37 mouse cellular contexts compared by ENCODE assay signal in the genomic region with DNA sequence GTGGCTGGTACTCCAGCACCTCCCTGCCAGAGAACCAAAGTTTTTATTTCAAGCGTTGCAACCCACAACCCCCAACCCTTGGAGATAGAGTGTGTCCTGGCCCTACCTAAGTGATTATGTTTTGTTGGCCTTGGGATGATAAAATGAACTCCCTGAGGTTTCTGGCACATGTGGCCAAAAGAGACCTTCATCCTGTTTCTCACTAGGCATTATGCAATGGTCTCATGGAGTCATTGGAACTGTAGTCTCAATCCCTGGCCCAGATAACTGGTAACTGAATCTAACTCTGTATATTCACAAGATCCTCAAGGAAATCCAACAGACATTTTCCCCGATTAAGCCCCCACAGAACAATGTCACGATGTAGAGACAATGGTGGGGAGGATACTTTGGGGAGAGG. TPM values are rescaled to one million over a fixed set of nuclear protein-coding genes. Genes with fewer than 3 reads are reported as not detected.
"Had no signal": no experiment of that assay in that cellular context is flagged by ENCODE, and none has a peak within 500 bp of the region (broad histone marks: within the 10 kb centered on the region; RNA-seq: fewer than 3 reads in every experiment).

No protein-coding gene starts in this region.

- H3K4me3 ChIP-seq: embryonic facial prominence, embryonic 10.5 days; embryonic facial prominence, embryonic 12.5 days; embryonic facial prominence, embryonic 13.5 days; embryonic facial prominence, embryonic 15.5 days; erythroblast, embryonic 14.5 days; forebrain, embryonic 10.5 days; forebrain, embryonic 12.5 days; forebrain, embryonic 13.5 days; forebrain, embryonic 15.5 days; gastrocnemius, adult 2 months; heart, adult 2 months; heart, embryonic 10.5 days had no signal

- H3K27ac ChIP-seq: embryonic facial prominence, embryonic 10.5 days; embryonic facial prominence, embryonic 12.5 days; embryonic facial prominence, embryonic 13.5 days; embryonic facial prominence, embryonic 15.5 days; forebrain, embryonic 10.5 days; forebrain, embryonic 12.5 days; forebrain, embryonic 13.5 days; forebrain, embryonic 15.5 days; gastrocnemius, adult 2 months; heart, adult 2 months; heart, embryonic 10.5 days had no signal

- DNase-seq: cerebellum, postnatal 14 days; cerebellum, postnatal 25 days; cerebellum, postnatal 36 days; embryo, embryonic 11 days; forebrain, postnatal 0 days; gastrocnemius, adult 2 months; gastrocnemius, postnatal 10 days; gastrocnemius, postnatal 14 days; gastrocnemius, postnatal 25 days; gastrocnemius, postnatal 36 days; heart, adult 18-20 months; heart, adult 2 months had no signal

- H3K9me3 ChIP-seq: embryonic facial prominence, embryonic 10.5 days; embryonic facial prominence, embryonic 12.5 days; embryonic facial prominence, embryonic 13.5 days; embryonic facial prominence, embryonic 15.5 days; forebrain, embryonic 10.5 days; forebrain, embryonic 12.5 days; forebrain, embryonic 13.5 days; forebrain, embryonic 15.5 days; heart, embryonic 10.5 days had no signal

- H3K36me3 ChIP-seq: embryonic facial prominence, embryonic 10.5 days; embryonic facial prominence, embryonic 12.5 days; embryonic facial prominence, embryonic 13.5 days; embryonic facial prominence, embryonic 15.5 days; forebrain, embryonic 10.5 days; forebrain, embryonic 12.5 days; forebrain, embryonic 15.5 days; heart, embryonic 10.5 days had no signal

- H3K27me3 ChIP-seq: embryonic facial prominence, embryonic 12.5 days; embryonic facial prominence, embryonic 13.5 days; embryonic facial prominence, embryonic 15.5 days; forebrain, embryonic 12.5 days; forebrain, embryonic 13.5 days; forebrain, embryonic 15.5 days had no signal

- H3K4me1 ChIP-seq: embryonic facial prominence, embryonic 10.5 days; embryonic facial prominence, embryonic 12.5 days; embryonic facial prominence, embryonic 13.5 days; embryonic facial prominence, embryonic 15.5 days; forebrain, embryonic 10.5 days; forebrain, embryonic 12.5 days; forebrain, embryonic 13.5 days; forebrain, embryonic 15.5 days; heart, embryonic 10.5 days had no signal

RNA-seq across cellular contexts. Expression of a gene that starts 2.7 kb away (rescaled TPM):
- total RNA-seq: common myeloid progenitor, adult 5-6 weeks; forebrain, postnatal 0 days; gastrocnemius, adult 18-20 months; gastrocnemius, adult 2 months; gastrocnemius, adult 8-10 months; gastrocnemius, postnatal 10 days; gastrocnemius, postnatal 14 days; gastrocnemius, postnatal 25 days; gastrocnemius, postnatal 36 days; gastrocnemius, postnatal 4 days; granulocyte monocyte progenitor cell, adult 5-6 weeks; heart, adult 18-20 months; heart, adult 2 months; heart, adult 8-10 months had no signal
- polyA plus RNA-seq: cortical plate, adult 2 months; embryonic facial prominence, embryonic 10.5 days; embryonic facial prominence, embryonic 11.5 days; embryonic facial prominence, embryonic 12.5 days; embryonic facial prominence, embryonic 13.5 days; embryonic facial prominence, embryonic 14.5 days; embryonic facial prominence, embryonic 15.5 days; erythroblast, embryonic 14.5 days; forebrain, embryonic 10.5 days; forebrain, embryonic 11.5 days; forebrain, embryonic 12.5 days; forebrain, embryonic 13.5 days; forebrain, embryonic 14.5 days; forebrain, embryonic 15.5 days; forebrain, embryonic 16.5 days; forebrain, postnatal 0 days; frontal cortex, adult 2 months; gonadal fat pad, adult 2 months; heart, adult 2 months; heart, embryonic 10.5 days; heart, embryonic 11.5 days had no signal

RNA-seq across cellular contexts. Expression of a gene that starts 16.4 kb away (rescaled TPM):
- total RNA-seq: common myeloid progenitor, adult 5-6 weeks; forebrain, postnatal 0 days; gastrocnemius, adult 18-20 months; gastrocnemius, adult 2 months; gastrocnemius, adult 8-10 months; gastrocnemius, postnatal 10 days; gastrocnemius, postnatal 14 days; gastrocnemius, postnatal 25 days; gastrocnemius, postnatal 36 days; gastrocnemius, postnatal 4 days; granulocyte monocyte progenitor cell, adult 5-6 weeks; heart, adult 18-20 months; heart, adult 2 months; heart, adult 8-10 months had no signal
- polyA plus RNA-seq: cortical plate, adult 2 months; embryonic facial prominence, embryonic 10.5 days; embryonic facial prominence, embryonic 11.5 days; embryonic facial prominence, embryonic 12.5 days; embryonic facial prominence, embryonic 13.5 days; embryonic facial prominence, embryonic 14.5 days; embryonic facial prominence, embryonic 15.5 days; erythroblast, embryonic 14.5 days; forebrain, embryonic 10.5 days; forebrain, embryonic 11.5 days; forebrain, embryonic 12.5 days; forebrain, embryonic 13.5 days; forebrain, embryonic 14.5 days; forebrain, embryonic 15.5 days; forebrain, embryonic 16.5 days; forebrain, postnatal 0 days; frontal cortex, adult 2 months; gonadal fat pad, adult 2 months; heart, adult 2 months; heart, embryonic 10.5 days; heart, embryonic 11.5 days had no signal

RNA-seq across cellular contexts. Expression of a gene that starts 33.0 kb away (rescaled TPM):
- total RNA-seq: common myeloid progenitor, adult 5-6 weeks; forebrain, postnatal 0 days; gastrocnemius, adult 18-20 months; gastrocnemius, adult 2 months; gastrocnemius, adult 8-10 months; gastrocnemius, postnatal 10 days; gastrocnemius, postnatal 14 days; gastrocnemius, postnatal 25 days; gastrocnemius, postnatal 36 days; gastrocnemius, postnatal 4 days; granulocyte monocyte progenitor cell, adult 5-6 weeks; heart, adult 18-20 months; heart, adult 2 months; heart, adult 8-10 months had no signal
- polyA plus RNA-seq: cortical plate, adult 2 months; embryonic facial prominence, embryonic 10.5 days; embryonic facial prominence, embryonic 11.5 days; embryonic facial prominence, embryonic 12.5 days; embryonic facial prominence, embryonic 13.5 days; embryonic facial prominence, embryonic 14.5 days; embryonic facial prominence, embryonic 15.5 days; erythroblast, embryonic 14.5 days; forebrain, embryonic 10.5 days; forebrain, embryonic 11.5 days; forebrain, embryonic 12.5 days; forebrain, embryonic 13.5 days; forebrain, embryonic 14.5 days; forebrain, embryonic 15.5 days; forebrain, embryonic 16.5 days; forebrain, postnatal 0 days; frontal cortex, adult 2 months; gonadal fat pad, adult 2 months; heart, adult 2 months; heart, embryonic 10.5 days; heart, embryonic 11.5 days had no signal

RNA-seq across cellular contexts. Expression of a gene that starts 47.7 kb away (rescaled TPM):
- total RNA-seq: common myeloid progenitor, adult 5-6 weeks; forebrain, postnatal 0 days; gastrocnemius, adult 18-20 months; gastrocnemius, adult 2 months; gastrocnemius, adult 8-10 months; gastrocnemius, postnatal 10 days; gastrocnemius, postnatal 14 days; gastrocnemius, postnatal 25 days; gastrocnemius, postnatal 36 days; gastrocnemius, postnatal 4 days; granulocyte monocyte progenitor cell, adult 5-6 weeks; heart, adult 18-20 months; heart, adult 2 months; heart, adult 8-10 months had no signal
- polyA plus RNA-seq: cortical plate, adult 2 months; embryonic facial prominence, embryonic 10.5 days; embryonic facial prominence, embryonic 11.5 days; embryonic facial prominence, embryonic 12.5 days; embryonic facial prominence, embryonic 13.5 days; embryonic facial prominence, embryonic 14.5 days; embryonic facial prominence, embryonic 15.5 days; erythroblast, embryonic 14.5 days; forebrain, embryonic 10.5 days; forebrain, embryonic 11.5 days; forebrain, embryonic 12.5 days; forebrain, embryonic 13.5 days; forebrain, embryonic 14.5 days; forebrain, embryonic 15.5 days; forebrain, embryonic 16.5 days; forebrain, postnatal 0 days; frontal cortex, adult 2 months; gonadal fat pad, adult 2 months; heart, adult 2 months; heart, embryonic 10.5 days; heart, embryonic 11.5 days had no signal

RNA-seq across cellular contexts. Expression of a gene that starts 58.7 kb away (rescaled TPM):
- total RNA-seq: common myeloid progenitor, adult 5-6 weeks; forebrain, postnatal 0 days; gastrocnemius, adult 18-20 months; gastrocnemius, adult 2 months; gastrocnemius, adult 8-10 months; gastrocnemius, postnatal 10 days; gastrocnemius, postnatal 14 days; gastrocnemius, postnatal 25 days; gastrocnemius, postnatal 36 days; gastrocnemius, postnatal 4 days; granulocyte monocyte progenitor cell, adult 5-6 weeks; heart, adult 18-20 months; heart, adult 2 months; heart, adult 8-10 months had no signal
- polyA plus RNA-seq: cortical plate, adult 2 months; embryonic facial prominence, embryonic 10.5 days; embryonic facial prominence, embryonic 11.5 days; embryonic facial prominence, embryonic 12.5 days; embryonic facial prominence, embryonic 13.5 days; embryonic facial prominence, embryonic 14.5 days; embryonic facial prominence, embryonic 15.5 days; erythroblast, embryonic 14.5 days; forebrain, embryonic 10.5 days; forebrain, embryonic 11.5 days; forebrain, embryonic 12.5 days; forebrain, embryonic 13.5 days; forebrain, embryonic 14.5 days; forebrain, embryonic 15.5 days; forebrain, embryonic 16.5 days; forebrain, postnatal 0 days; frontal cortex, adult 2 months; gonadal fat pad, adult 2 months; heart, adult 2 months; heart, embryonic 10.5 days; heart, embryonic 11.5 days had no signal
